Mouse (Mus musculus): ENCODE results near the gene Cox8b.

Gene Cox8b

DNA sequence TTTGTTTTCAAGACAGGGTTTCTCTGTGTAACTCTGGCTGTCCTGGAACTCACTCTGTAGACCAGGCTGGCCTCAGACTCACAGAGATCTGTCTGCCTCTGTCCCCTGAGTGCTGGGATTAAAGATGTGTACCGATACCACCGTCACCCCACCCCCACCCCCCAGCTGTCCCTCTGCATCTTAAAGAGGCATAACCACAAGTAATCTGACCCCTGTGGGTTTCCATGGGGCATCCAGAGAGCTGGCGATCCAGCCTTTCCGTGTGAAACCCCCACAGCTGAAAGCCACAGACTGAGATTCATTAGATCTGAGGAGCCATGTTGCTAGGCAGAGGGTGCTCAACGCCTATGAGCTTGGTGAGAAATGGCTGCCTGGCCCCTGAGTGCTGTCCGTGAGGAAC is 40.2 kb downstream of the Cox8b start:
- no peak for DNase-seq

DNA sequence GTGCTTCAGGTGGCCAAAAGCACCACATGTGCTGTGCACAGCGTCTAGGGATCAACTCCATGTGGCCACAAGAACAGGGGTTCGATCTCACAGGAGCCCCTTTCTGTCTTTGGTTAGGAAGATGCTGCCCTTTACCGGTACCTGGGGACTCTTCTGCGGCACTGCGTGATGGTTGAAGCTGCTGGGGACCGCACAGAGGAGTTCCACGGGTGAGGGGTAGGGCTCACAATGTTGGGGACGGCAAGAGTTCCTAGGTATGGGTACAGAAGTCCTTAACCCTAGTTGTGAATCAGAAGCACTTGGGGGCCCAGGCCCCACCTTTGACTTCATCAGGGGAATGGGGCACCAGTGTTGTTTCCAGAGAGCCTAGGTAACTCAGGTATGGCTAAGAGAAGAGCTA is 41.5 kb downstream of the Cox8b start:
- DNase-seq: no peak

DNA sequence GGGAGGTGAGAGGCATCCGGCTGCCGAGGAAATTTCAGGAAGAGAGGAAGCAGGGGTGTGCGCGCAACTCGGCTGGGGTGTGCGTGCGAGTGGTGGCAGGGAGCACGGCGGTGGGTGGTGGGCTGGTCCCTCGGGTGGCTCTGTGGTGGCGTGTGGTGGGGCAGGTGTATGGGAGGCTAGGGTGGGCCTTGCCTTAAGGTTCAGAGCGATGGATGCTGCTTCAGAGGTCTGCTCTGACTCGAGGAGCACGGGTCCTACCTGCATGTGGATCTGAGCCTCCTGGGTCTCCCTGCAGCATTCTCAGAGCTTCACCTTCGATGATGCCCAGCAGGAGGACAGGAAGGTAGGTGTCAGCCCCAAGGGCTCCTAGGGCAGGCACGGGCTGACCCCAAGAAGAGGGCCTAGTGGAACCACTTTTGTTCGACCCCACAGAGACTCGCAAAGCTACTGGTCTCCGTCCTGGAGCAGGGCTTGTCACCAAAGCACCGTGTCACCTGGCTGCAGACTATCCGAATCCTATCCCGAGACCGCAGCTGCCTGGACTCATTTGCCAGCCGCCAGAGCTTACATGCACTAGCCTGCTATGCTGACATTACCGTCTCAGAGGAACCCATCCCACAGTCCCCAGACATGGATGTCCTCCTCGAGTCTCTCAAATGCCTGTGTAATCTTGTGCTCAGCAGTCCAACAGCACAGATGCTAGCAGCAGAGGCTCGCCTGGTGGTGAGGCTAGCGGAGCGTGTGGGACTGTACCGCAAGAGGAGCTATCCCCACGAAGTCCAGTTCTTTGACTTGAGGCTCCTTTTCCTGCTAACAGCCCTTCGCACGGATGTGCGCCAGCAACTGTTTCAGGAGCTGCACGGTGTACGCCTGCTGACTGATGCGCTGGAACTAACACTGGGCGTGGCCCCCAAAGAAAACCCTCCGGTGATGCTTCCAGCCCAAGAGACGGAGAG is 42.4 kb downstream of the Cox8b start, which contains the start of gene Bet1l:
TSS of gene Bet1l (minus strand) at position 28 of the 956 bp plus-strand sequence.
- DNase-seq: no peak

DNA sequence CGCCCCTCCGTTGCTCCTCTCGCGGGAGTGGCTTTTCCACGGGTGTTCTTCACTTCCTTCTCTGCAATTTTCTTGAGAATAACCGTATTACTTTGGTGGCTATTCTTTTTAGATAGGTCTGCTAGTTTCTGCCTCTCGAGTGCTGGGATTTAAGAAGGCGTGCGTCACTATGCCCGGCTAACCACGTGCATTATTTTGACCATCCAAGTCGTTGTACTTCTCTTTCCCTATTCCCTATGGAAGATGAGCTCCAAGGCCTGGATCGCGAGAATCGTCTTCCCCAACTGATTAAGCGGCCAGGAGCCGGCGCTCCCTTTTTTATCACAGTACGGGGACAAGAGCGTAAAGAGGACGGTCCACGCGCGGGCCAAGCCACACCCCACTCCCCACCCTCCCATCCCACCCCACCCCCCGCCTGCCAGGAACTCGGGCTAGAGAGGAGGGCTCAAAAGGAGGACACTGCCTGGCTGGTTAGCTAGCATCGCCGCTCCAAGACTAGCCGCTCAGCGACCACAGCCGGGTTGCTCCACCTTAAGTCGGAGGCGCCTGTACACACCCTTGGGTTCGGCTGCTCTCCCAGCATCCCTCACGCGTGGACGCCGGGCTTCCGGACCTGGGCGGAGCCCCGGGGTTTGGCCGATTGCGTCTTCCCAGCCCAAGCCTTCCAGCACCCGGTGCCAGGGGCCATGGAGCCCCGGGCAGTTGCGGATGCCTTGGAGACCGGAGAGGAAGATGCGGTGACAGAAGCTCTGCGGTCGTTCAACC is 43.3 kb downstream of the Cox8b start, which contains the start of gene Ric8a:
TSS of gene Ric8a (plus strand) at position 173 of the 765 bp plus-strand sequence.
- peak; percentile 81 for DNase-seq

DNA sequence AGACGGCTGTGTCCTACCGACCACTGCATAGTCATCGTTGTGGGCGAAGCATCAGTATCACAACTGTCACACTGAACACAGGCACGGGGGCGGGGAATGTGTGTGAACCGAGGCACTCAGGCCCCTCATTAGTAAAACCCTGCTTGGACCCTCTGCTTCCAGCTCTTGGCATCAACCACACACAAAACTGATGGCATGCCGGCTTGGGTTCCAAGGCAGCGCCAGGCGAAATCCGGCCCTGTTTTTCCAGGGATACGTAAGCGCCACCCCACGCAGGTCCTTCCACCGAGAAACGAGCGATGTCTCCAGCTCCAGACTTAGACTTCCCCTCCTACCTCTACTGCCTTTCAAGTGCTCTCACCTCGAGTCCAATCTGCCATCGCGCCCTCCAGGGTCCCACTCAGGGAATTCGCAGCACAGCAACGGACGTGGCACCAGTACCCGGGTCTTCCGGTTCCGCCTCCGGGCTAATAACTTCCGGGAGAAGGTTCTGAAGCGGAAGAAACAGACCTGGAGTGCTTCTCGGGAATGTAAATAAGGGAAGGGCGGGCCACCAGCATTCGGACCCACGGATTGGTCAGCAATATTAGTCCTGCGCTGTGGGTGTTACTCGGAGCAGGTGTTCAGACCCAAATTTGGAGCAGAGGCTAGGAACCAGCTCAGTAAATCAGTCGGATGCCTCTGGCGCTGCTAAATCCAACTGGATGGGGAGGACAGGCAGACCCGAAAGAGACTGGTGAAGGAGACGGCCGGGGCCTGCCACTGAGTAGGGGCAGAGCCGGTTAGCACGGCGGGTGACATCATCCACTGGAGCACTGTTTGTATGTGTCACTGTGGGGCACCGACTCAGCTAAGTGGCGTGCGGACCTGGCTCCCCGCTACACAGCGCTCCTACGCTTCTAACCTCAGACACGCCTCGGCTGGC is 44.1 kb downstream of the Cox8b start, which contains the start of gene Gm45785:
TSS of gene Gm45785 (minus strand) at position 472 of the 925 bp plus-strand sequence.
- peak; percentile 76 for DNase-seq

DNA sequence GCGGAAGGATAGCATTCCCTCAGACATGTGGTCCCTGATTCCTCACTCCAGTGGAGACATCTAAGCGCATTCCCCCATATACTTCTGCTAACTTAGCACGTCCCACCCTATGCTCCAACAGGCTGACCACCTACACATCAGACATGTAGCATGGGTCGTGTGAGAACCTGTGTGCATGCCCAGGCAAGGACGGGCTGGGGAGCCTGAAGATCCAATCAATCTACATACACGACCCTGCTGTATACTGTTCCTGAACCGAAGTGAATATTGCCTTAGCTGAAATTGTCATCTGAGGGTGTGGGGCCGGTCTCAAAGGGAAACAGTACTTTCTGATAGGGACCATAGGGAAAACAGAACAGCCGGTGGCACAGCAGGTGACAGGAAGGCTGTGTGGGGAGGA is 45.1 kb downstream of the Cox8b start:
- DNase-seq: no peak

DNA sequence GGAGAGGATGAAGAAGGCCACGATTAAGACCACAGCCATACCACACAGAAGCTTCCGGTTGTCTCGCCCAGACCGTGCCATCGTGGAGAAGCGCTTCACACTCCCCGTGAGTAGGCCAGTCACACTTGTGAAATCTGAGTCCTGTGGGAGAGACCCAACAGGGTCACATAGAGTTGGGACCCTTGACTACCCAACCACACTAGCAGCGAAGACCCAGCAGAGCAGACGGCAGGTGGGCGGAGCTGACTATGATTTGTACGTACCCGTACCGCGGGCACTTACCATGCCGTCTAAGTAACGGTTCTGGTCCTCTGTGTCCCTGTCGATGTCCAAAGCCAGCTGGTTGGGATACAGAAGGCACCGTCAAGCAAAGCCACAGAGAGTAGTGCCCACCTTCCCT is 45.8 kb downstream of the Cox8b start:
- DNase-seq: no peak

DNA sequence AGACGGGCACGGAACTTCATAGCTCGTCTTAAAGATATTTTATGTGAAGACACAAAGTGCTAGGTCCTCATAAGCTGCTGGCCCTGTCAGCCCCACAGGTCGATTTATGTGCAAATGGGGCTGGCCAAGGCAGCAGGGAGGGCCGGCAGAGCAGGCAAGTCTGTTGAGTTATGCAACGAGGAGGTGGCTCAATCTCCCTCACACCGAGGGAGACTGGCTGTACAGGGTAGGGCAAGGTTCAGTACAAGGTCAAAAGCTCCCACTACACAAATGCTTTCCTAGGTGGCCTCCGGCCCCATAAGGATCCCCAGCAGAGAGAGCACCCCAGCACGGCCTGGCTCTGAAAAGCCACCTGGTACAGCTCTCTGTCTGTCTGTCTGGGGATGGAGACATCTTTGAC is 46.9 kb downstream of the Cox8b start:
- DNase-seq: no peak

DNA sequence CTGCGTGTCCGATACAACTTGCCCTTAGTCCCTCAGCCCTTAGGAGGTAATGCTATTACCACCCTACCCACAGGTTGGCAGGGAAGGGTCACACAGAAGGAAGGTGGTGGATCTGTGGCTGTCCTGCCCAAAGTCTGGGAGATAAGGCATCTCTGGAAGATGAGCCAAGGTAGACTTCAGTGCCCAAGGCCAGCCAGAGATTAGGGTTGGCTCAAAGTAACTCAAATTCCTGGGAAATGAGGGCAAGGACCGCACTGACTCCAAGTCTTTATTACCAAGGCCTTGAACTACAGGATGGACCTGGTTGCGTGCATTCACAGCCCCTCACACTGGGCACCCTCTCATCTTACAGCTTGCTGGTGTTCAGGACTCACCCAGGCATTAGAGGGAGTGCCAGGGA is 48.3 kb downstream of the Cox8b start:
- no peak for DNase-seq
